Mouse (Mus musculus): ENCODE measurements around the gene Kalrn.

- no peak for TF ChIP-seq GATA1 (IDR thresholded peaks at IDR 0.05; ENCODE audit: borderline replicate concordance, low read length)
- no peak for TF ChIP-seq FLI1 (IDR thresholded peaks at IDR 0.05; ENCODE audit: low read length)
Observed at GRCm38 (mm10) chr16:34421473-34421872, 151.9 kb downstream of the Kalrn start.

Measured in megakaryocyte, embryonic 14.5 days (primary cell).